Mouse (Mus musculus) left cerebral cortex, adult 2 months (tissue): ENCODE results near the gene Wdcp. TPM values are rescaled to one million over a fixed set of nuclear protein-coding genes. Genes with fewer than 3 reads are reported as not detected.
"Not testable (repeated sequence)": the region's sequence is repeated elsewhere in the genome, so short reads cannot be mapped to it uniquely, and the experiment has no call there.

ENCODE experiments used
- DNase-seq, 2 experiments: peaks; one replicate each; pipeline ENCODE4 v3.0.0; 2021 to 2022; ENCODE audit warnings: low spot score in 2 of 2, mixed read lengths in 1 of 2; ENCODE audit errors: extremely low spot score in 1 of 2
- H3K27ac ChIP-seq: fragments of 200-600 bp; 2 replicates; pipeline ENCODE4 v1.8.1; 2022
- H3K4me3 ChIP-seq: fragments of 200-600 bp; 2 replicates; pipeline ENCODE4 v1.8.1; 2022
- CTCF ChIP-seq: fragments of 200-600 bp; IDR thresholded peaks from 2 replicates; pipeline ENCODE4 v1.8.1; 2022; ENCODE audit warnings: antibody characterized with exemption, mild to moderate bottlenecking, moderate library complexity
- intact Hi-C: fragments of 180-260 bp; cut with DNase I; formaldehyde crosslinking; loops from one replicate; pipeline ENCODE4 v1.15.1; 2025
- long read RNA-seq, 2 experiments: library from polyadenylated mRNA; stranded (forward); transcript quantifications; one replicate each; pipeline ENCODE4 v2.0.0; 2021; ENCODE audit warnings: borderline mapping rate in 2 of 2
- total RNA-seq, 2 experiments: library from RNA; stranded (reverse); gene quantifications; 2 replicates each; pipeline ENCODE4 v1.2.3; 2021

Gene Wdcp
- 10 to 100 TPM; 11.8 to 12.5 TPM for total RNA-seq
- long read RNA-seq, experiment 1, full-length matches to known transcripts, result 2 of 4 reads
- long read RNA-seq, experiment 1, partial matches to known transcripts, result 1 of 4 reads
- long read RNA-seq, experiment 1, other reads (novel, unspliced or antisense), result 1 of 4 reads
- long read RNA-seq, experiment 2, full-length matches to known transcripts, result 2 of 2 reads
- long read RNA-seq, experiment 2, partial matches to known transcripts, result 0 of 2 reads
- long read RNA-seq, experiment 2, other reads (novel, unspliced or antisense), result 0 of 2 reads

DNA sequence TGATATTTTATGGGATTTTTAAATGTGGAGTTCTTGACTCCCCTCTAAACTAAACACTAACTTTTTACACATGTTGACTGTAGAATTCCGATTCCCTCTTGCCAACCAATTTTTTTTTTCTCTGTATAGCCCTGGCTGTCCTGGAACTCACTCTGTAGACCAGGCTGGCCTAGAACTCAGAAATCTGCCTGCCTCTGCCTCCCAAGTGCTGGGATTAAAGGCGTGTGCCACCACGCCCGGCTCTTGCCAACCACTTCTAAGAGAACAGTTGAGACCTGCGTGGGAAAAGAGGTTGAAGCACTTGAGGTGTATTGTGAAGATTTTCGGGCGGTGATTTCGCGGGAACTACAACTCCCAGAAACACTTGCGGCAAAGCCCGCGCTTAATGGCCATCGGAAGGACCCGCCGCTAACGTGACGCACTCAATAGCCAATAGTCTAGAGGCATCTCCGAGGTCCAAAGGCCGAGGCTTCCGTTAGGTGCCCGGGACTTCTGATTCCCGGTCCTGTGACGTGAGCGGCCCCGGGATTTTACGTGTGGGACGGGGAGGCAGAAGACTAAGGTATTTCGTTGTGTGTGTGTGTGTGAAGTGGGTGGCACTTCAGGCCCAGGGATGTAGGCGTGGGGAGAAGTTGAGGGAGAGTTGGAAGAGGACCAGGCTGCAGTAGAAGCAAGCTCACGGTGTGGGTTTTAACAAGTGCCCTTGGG lies at the start of gene Wdcp:
Gene Wdcp (plus strand): TSS at position 414 of the 708 bp plus-strand sequence.
- no peak for TF ChIP-seq CTCF
- DNase-seq, result peak; percentile 86 to 91
- Histone ChIP-seq H3K27ac (peak within 1 kb of the TSS; percentile 50; the same call in 1 of the 2 replicates), H3K4me3 (peak within 1 kb of the TSS; percentile 65)
- intact Hi-C loops, result loop anchor here (2.0 to 5.0 kb wide), 2 partner anchors 64 to 74 kb away; partner anchors contain the start of genes Fam228b, Pfn4 and Ubxn2a

DNA sequence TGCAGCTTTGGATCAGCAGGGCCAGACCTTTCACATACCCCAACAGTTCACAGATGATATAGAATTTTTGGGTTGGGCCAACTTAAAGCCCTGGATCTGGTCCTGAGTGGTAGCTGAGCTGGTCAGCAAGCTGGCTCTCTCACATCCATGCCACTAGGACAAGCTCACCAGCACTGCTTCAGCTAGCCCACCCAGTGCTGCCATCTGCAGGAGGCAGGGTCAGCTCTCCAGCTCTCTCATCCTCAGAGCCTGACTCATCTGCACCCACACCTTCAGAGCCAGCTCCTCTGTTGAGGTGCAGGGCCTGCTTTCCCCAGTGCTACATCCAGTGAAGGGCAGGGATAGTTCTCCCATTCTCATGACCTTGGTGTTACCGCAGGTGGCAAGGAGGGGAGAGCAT lies 49.4 kb upstream of the Wdcp start:
- peak in 1 of 2 experiments; percentile 29 for DNase-seq
- intact Hi-C loops, result no loop called here
- no peak overlapping the region for H3K4me3 ChIP-seq
- TF ChIP-seq CTCF, result peak; percentile 44
- no peak overlapping the region for H3K27ac ChIP-seq

DNA sequence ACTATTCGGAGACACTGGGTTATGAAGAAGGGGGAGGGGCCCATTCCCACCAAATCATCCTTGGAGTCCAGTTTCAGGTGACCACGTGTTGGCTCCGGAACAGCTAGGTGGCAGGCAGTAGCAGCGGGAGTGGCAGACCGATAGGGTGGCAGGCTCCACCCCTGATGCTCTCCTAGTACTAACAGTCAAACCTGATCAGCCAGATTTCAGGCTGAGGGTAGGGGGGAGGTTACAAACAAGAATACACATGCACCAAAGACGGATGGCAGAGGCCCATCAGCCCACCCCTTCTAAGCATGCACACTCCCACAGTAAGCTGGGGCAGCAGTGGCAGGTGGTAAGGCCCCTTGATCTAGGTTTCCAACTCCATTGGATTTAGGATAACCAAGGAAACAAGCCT lies 45.6 kb upstream of the Wdcp start:
- DNase-seq, H3K27ac ChIP-seq, intact Hi-C loops, H3K4me3 ChIP-seq: not testable (repeated sequence)

DNA sequence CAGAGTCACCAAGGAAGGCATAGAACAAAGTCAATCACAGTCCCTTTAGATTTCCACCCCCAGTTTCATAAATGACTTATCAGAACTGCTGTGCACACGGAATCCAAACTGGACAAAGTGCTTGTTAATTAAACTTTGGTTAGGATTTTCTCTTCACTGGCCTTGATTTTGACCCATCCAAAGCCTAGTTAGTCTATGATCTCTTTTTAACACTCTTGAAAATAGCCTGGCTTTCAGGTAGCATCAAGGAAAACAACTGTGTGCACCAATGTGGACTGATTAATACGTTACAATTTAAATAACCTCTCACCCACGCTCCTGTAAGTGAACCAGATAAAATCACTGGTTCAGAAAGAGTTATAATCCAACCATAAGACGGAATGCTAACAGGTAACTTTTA lies 32.1 kb upstream of the Wdcp start:
- intact Hi-C loops, result no loop called here
- H3K4me3 ChIP-seq, result no peak overlapping the region
- no peak overlapping the region for H3K27ac ChIP-seq
- DNase-seq, result no peak
- no peak for TF ChIP-seq CTCF

DNA sequence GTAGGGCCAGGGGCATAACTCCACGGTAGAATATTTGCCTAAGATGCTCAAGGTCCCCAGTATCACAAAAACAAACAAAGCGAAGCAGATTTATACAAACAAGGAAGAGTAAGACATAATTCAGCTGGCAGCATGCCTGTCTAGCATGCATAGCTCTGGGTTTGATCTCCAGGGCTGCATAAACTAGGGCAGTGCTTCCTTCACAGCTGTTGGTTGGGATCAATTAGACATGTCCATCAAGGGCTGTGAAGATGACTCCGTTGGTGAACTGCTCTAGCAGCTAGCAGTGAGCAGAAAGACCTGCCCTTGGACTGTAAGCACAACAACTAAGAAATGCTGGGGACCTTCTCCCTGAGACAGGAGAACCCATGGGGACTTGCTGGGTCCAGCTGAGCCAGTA lies 31.4 kb upstream of the Wdcp start:
- H3K4me3 ChIP-seq, result no peak overlapping the region
- intact Hi-C loops, result no loop called here
- DNase-seq, result no peak
- no peak for TF ChIP-seq CTCF
- no peak overlapping the region for H3K27ac ChIP-seq

DNA sequence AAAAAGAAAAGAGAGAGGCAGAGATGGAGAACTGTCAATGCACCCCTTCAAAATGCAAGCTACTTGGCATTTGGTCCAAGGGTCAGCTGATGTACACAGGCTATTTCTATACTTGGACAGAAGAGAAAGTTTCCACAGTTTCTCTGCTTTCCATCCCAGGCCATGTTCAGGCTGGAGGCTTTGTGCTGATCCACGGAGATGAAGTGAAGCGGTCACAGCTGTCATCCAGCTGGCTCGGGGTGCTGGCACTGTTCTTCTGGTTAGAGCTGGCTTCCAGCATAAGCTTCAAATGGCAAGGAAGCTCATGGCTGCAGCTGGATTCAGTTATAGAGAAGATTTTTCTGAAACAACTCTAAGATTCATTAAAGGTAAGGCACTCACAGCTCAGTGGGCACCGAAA lies 29.5 kb upstream of the Wdcp start:
- H3K27ac ChIP-seq, result no peak overlapping the region
- TF ChIP-seq CTCF, result no peak
- no peak overlapping the region for H3K4me3 ChIP-seq
- DNase-seq, result no peak
- intact Hi-C loops, result no loop called here

DNA sequence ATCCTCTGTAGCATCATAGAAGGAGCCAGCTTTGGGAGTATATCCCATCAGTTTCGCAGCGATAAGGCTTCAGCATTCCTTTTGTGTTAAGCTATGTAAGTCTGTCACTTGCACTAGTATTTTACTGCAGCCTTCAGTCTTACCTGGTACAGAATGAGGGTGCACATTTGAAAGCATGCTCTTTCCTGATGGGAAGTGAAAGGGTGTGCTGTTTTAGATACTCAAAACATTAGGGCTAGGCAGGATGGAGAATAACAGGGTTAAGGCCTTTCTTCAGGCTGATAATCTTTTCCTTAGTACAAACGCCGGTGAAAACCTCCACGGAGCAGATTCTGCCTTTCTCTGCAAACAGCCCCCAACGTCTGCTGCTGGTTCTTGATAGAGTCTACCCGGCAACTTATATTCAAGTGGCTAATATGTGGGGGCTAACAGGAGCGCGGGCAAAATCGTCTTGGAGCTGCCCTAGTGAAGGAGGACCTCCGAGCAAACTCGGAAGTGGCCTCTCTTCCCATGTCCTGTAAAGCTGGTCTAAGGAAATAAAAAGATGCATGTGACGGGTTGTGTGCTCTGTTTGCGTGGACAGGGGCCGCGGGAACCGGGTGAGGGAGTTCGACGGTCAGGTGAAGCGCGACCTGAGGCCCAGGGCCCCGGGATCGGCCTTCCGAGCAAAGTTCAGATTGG lies 26.3 kb upstream of the Wdcp start:
- Histone ChIP-seq H3K4me3 (peak overlapping the region; percentile 88), H3K27ac (peak overlapping the region; percentile 81)
- intact Hi-C loops, result loop anchor here (2.0 kb wide), 2 partner anchors 48 to 100 kb away; partner anchors contain the start of genes Atad2b, Fam228b and Pfn4
- DNase-seq, result no peak
- TF ChIP-seq CTCF, result no peak

DNA sequence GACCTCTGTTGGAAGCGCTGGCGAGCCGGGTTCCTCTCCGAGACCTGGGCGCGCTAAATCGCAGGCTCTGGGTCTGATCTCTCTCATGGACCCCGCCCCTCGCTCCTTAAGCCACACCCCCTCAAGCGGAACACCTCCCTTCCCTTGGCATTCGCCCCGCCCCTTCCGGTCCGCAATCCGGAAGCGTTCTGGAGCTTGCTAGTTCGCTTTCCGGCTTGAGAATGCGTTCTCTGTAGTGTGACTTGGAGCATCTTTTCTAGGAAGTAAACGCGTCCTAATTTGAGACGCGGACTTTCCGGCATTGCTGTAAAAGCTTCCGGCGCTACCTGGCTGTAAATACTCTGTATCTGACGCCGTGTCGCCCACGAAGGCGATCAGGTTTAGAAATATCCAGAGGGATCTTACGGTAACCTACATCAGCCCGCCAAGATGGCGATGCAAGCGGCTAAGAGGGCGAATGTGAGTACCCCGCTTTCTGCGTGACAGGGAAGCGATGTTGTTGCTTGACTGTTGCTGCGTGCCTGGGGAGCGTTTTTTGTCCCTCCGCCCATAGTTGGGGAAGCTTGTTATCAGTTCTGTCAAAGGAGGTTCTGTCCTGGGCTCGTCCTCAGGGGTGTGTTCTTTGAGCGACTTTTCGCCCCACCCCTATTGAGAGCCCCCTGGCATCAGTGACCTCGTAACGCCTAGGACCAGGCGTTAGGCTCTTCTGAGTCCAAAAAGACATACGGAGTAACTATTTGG lies 25.6 kb upstream of the Wdcp start, which contains the start of gene Sf3b6:
Gene Sf3b6 (plus strand): TSS at position 184 of the 741 bp plus-strand sequence.
- Histone ChIP-seq H3K4me3 (peak within 1 kb of the TSS; percentile 88), H3K27ac (peak within 1 kb of the TSS; percentile 81)
- intact Hi-C loops, result loop anchor here (2.0 kb wide), 3 partner anchors 23 to 99 kb away; partner anchors contain the start of genes Atad2b, Fam228b, Fkbp1b and Pfn4
- no peak for TF ChIP-seq CTCF
- peak; percentile 96 to 97 for DNase-seq

DNA sequence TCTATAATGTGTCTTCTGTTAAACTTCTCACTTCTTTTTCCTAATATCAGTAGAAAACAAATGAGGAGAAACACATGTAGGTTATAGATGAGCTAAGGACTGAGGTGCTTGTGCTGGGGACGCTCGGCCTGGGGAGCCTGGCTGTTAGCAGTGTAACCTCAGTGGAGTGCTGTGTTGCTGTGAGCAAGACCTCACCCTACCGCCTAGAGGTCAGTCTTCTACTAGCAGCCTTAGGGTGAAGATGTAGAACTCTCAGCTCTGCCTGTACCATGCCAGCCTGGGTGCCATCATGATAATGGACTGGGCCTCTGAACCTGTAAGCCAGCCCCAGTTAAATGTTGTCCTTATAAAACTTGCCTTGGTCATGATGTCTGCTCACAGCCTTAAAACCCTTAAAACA lies 15.8 kb upstream of the Wdcp start:
- DNase-seq, result no peak
- Histone ChIP-seq H3K4me3 (no peak overlapping the region), H3K27ac (no peak overlapping the region)
- intact Hi-C loops, result no loop called here
- TF ChIP-seq CTCF, result no peak

DNA sequence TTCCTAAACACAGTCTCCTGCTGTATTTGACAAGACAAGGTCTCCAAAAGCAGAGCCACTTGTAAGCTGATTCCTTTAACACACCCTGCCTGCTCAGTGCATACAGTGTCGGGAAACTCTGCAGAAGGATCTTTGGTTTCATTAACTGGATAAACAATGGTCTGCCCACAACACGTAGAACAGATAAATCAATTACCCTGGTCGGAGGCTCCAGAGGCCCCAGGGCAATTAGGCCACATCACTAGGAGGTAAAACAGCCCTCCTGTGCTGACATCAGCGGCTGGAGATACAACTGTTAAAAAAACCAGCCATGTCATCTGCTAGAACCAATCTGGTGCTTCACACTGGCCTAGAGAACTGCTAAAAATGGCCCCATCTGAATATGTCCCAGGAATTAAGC lies 6.1 kb upstream of the Wdcp start:
- no peak overlapping the region for H3K4me3 ChIP-seq
- no peak for DNase-seq
- intact Hi-C loops, result no loop called here
- TF ChIP-seq CTCF, result no peak
- no peak overlapping the region for H3K27ac ChIP-seq

DNA sequence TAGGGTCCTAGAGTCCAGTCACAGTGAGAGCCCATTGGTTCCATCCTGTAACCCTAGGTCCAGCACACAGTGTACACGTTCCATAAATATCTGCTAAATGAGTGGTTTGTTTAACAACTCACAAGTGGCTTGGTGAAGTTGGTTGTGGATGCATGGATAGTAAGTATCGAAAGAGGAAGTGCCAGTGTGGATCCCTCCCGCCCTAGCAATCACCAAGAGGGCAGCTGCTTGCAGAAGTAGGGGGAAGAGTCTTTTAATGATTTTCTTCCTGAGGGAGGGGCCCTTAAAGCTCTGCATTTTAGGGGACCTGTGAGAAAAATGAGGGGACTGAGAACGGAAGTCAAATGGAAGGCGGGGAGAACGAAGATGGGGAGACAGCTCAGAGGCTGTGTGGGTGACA lies 3.1 kb upstream of the Wdcp start:
- DNase-seq, result no peak
- intact Hi-C loops, result loop anchor here (2.0 to 5.0 kb wide), 2 partner anchors 21 to 67 kb away; partner anchors contain the start of gene Ubxn2a
- no peak overlapping the region; the same call in 1 of the 2 replicates for H3K4me3 ChIP-seq
- H3K27ac ChIP-seq, result no peak overlapping the region
- no peak for TF ChIP-seq CTCF
